Mouse (Mus musculus): ENCODE results near the gene Pdlim4.

Gene Pdlim4

GRCm38 (mm10) chr11:54102706-54103449 lies 34.1 kb upstream of the Pdlim4 start:
- TF ChIP-seq GATA4 (IDR thresholded peaks at IDR 0.05; ENCODE audit: insufficient replicate concordance, low read length), result no peak

GRCm38 (mm10) chr11:54101701-54102100 lies 32.9 kb upstream of the Pdlim4 start:
- no peak for TF ChIP-seq GATA4 (IDR thresholded peaks at IDR 0.05; ENCODE audit: insufficient replicate concordance, low read length)

DNA sequence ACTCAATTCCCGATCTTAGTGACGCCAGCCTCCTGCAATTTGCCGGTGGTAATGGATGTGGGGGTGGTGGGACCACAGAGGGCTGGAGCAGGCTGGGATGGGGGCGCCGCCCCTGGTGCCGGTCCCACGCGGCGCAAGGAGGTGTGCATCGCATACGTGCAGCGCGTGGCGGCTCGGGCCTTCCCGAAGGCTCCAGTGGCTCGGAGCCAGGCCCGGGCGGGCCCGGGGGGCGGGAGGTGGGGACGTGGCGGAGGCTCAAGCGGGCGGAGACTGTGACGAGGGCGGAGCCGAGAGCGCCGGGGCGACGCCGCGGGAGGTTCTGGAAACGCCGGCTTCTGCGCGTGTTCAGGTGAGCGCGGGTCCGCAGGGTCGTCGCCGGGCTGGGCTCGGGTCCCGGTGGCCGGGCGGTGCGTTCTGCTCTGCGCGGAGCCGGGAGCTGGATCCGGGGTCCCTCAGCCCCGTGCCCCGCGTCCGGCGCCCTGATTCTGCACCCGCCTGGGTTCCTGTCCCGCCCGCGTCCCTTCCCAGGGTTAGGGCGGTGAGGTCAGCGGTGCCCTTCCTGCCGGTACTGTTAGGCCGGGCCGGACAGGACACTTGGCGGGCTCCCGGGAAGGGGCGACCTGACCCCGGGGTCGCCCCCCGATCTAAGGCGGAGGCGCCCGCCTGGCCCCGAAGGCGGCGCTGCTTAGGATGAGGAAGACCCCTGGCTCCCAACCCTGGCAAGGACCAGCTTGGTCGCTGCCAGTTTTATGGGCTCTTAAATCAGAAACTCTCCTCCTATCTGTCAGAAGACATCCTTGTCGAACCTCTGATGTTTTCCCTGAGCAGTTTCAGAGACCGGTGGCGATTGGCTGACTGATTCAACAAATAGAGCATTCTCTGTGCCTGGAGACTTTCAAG lies 32.1 kb upstream of the Pdlim4 start:
- TF ChIP-seq GATA4 (IDR thresholded peaks at IDR 0.05; ENCODE audit: insufficient replicate concordance, low read length), result no peak

DNA sequence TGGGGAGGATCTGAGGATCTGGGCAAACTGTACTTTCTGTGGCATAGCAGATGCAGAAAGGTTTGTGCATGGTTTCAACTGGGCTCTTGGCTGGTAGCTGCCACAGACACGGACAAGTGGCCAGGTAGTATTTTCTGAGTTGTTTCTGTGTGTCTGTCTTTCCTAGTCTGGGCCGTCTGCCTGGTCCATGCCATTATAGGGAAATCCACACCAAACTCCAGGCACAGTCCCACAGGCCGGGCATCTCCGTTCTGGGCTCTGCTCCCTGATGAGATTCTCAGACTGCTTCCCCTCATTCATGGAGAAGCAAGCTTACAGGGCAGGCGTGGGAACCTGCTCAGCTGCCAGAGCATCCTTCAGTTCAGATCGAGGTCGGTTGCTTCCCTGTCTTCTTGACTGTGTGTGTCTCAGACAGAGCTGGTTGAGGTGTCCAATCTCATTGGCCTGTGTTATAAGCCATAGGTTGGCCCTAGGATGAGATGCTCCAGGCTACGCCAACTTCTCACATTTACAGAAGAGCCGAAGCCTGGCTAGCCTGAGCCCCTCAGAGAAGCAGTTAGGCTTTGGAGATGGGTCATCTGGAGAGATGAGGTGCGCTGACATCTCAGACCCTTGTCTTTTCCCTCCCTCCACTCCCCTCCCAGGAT lies 31.4 kb upstream of the Pdlim4 start, which contains the start of gene P4ha2:
Gene P4ha2, plus strand, starts transcription at position 51 of the 647 bp plus-strand sequence.
- no peak for TF ChIP-seq GATA4 (IDR thresholded peaks at IDR 0.05; ENCODE audit: insufficient replicate concordance, low read length)

- TF ChIP-seq GATA4 (IDR thresholded peaks at IDR 0.05; ENCODE audit: insufficient replicate concordance, low read length), result no peak
These were observed 24.2 kb upstream of the Pdlim4 start for GRCm38 (mm10) chr11:54093000-54093399.

GRCm38 (mm10) chr11:54092188-54092587 lies 23.4 kb upstream of the Pdlim4 start:
- TF ChIP-seq GATA4 (IDR thresholded peaks at IDR 0.05; ENCODE audit: insufficient replicate concordance, low read length), result no peak

DNA sequence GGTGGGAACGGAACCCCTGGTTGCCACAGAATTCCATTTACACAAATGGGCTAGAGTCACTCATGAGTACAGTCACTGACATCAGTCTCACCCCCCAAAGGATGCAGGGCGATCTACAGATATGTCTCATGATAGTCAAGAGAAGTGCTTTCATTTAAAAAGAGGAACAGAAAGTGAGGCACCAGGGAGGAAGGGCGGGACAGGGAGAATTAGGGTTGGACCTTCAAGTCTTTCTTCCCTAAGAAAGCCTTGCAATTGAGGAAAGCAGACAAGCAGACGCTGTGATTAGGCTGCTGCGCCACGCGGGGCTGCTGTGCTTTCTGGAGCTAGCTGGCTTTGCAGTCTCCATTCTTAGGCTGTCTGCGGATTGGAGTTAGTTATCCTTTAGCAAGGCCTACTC lies 22.9 kb upstream of the Pdlim4 start:
- TF ChIP-seq GATA4 (IDR thresholded peaks at IDR 0.05; ENCODE audit: insufficient replicate concordance, low read length), result no peak

DNA sequence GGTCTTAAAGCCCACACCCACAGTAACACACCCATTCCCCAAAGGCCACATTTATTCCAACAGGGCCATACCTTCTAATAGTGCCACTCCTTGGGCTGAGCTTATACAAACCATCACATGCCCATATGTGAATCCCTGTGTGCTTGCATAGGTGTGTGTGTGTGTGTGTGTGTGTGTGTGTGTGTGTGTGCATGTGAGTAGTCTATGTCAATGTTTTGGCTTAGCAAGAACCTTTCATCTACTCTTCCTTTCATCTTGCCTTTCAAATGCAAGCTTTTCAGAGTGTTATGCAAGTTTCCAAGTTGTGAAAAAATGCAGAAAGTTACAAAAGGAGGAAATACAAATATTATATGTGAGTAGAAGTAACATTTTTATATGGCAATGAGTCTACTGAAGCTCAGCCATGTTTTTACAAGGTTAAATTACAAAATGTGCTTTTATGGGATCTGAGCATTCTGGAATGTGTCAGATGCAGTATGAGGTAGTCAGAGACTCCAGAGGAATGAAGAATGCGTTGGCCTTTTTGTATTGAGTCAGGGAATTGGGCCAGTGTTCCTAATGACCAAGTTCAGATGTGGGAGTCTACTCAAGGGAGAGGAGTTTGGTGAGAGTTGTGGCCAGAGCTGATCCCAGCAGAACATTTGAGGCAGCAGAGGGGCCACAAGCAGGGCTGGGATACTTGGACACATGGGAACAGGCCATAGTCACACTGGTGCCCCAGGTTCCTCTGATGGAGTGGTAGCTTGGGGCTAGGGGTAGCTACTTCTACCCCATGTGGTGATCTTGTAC lies 21.5 kb upstream of the Pdlim4 start:
- TF ChIP-seq GATA4 (IDR thresholded peaks at IDR 0.05; ENCODE audit: insufficient replicate concordance, low read length), result no peak

DNA sequence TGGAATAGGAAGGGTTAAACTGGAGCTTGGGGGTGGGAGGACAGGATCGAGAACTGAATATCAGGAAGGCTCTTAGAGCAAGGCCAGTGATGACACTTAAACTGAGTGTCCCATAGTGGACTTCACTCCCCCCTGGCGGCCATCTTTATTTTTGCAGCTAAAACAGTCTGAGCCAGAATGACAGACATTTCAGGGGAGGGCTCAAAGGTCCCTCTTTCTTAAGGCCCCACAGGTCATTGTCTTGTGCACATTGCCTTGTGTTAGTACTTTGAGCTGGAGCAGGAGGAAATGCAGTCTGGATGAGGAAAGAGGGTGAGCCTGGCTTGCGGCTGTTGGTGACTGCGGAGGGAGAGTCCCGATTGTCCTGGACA lies 20.1 kb upstream of the Pdlim4 start:
- no peak for TF ChIP-seq GATA4 (IDR thresholded peaks at IDR 0.05; ENCODE audit: insufficient replicate concordance, low read length)

- TF ChIP-seq GATA4 (IDR thresholded peaks at IDR 0.05; ENCODE audit: insufficient replicate concordance, low read length), result no peak
These were observed 19.6 kb upstream of the Pdlim4 start for GRCm38 (mm10) chr11:54088253-54088946.

- no peak for TF ChIP-seq GATA4 (IDR thresholded peaks at IDR 0.05; ENCODE audit: insufficient replicate concordance, low read length)
These were observed 17.0 kb upstream of the Pdlim4 start for GRCm38 (mm10) chr11:54085816-54086215.

DNA sequence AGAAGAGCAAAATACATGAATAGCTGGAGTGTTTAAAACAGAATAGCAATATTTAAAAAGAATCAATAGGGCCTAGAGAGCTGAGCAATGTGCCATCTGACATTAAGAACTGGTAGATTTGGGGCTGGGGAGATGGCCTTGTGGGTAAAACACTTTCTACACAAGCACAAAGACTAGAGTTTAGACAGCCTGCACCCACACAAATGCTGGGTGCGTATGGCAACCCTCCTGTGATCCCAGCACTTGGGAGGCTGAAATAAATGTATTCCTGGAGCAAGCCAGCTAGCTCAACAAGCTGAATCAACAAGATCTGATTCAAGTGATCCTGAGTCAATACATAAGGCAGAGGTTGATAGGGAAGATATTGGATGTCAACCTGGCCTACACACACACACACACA lies 16.2 kb upstream of the Pdlim4 start:
- TF ChIP-seq GATA4 (IDR thresholded peaks at IDR 0.05; ENCODE audit: insufficient replicate concordance, low read length), result no peak

DNA sequence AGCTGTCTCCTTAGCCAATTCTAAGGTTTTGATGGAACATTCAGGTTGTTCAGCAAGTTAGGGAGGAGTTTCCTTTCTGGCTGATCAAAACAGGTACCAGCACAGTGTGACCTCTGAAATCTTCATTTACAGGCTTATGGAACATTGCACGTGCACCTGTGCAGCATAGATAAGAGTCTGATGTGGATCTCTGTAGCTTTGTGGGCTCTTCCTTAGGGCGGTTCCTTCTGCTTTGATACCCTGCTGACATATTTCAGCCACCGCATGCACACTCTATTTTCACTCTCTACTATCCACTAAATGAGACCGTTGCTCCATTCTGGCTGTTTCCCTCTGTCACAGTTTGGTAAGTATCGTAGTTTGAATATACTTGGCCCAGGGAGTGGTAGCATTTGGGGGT lies 13.9 kb upstream of the Pdlim4 start:
- TF ChIP-seq GATA4 (IDR thresholded peaks at IDR 0.05; ENCODE audit: insufficient replicate concordance, low read length), result no peak

- TF ChIP-seq GATA4 (IDR thresholded peaks at IDR 0.05; ENCODE audit: insufficient replicate concordance, low read length), result no peak
These were observed 11.6 kb upstream of the Pdlim4 start for GRCm38 (mm10) chr11:54080435-54080834.
